Mouse (Mus musculus) midbrain, embryonic 15.5 days (tissue): ENCODE measurements around the gene Babam1. TPM values are rescaled to one million over a fixed set of nuclear protein-coding genes. Genes with fewer than 3 reads are reported as not detected.

Experiments used
- ATAC-seq: fragments of 200-750 bp; cut with Nextera tagmentation; replicated peaks from 2 replicates; pipeline ENCODE4 v1.8.0; 2017; ENCODE audit warnings: moderate TSS enrichment
- H3K27ac ChIP-seq: fragments of 300-500 bp; sonication (generic); 2 replicates; pipeline ENCODE4 v1.5.1; 2015; ENCODE audit warnings: mild to moderate bottlenecking, inconsistent platforms
- H3K27me3 ChIP-seq: fragments of 300-500 bp; sonication (generic); replicated peaks from 2 replicates; pipeline ENCODE4 v1.6.1; 2015; ENCODE audit warnings: inconsistent platforms
- H3K36me3 ChIP-seq: fragments of 300-500 bp; sonication (generic); replicated peaks from 2 replicates; pipeline ENCODE4 v1.6.1; 2015; ENCODE audit warnings: inconsistent platforms
- H3K4me1 ChIP-seq: fragments of 300-500 bp; sonication (generic); 2 replicates; pipeline ENCODE4 v1.6.1; 2015; ENCODE audit warnings: inconsistent platforms
- H3K4me2 ChIP-seq: fragments of 300-500 bp; sonication (generic); 2 replicates; pipeline ENCODE4 v1.6.1; 2015; ENCODE audit warnings: inconsistent platforms, mild to moderate bottlenecking, moderate library complexity
- H3K4me3 ChIP-seq: fragments of 300-500 bp; sonication (generic); 2 replicates; pipeline ENCODE4 v1.5.1; 2015; ENCODE audit warnings: mild to moderate bottlenecking, inconsistent platforms
- H3K9ac ChIP-seq: fragments of 300-500 bp; sonication (generic); 2 replicates; pipeline ENCODE4 v1.6.1; 2015; ENCODE audit warnings: mild to moderate bottlenecking, inconsistent platforms
- H3K9me3 ChIP-seq: fragments of 300-500 bp; sonication (generic); 2 replicates; pipeline ENCODE4 v1.6.1; 2016; ENCODE audit warnings: inconsistent platforms
- whole genome bisulfite sequencing: fragments of 180-500 bp; shearing (Covaris S2); methylation state at CpG from one replicate; pipeline ENCODE4 v1.1.7; 2015; ENCODE audit warnings: mixed read lengths; 5-methylcytosine and 5-hydroxymethylcytosine counted together
- polyA plus RNA-seq: library from polyadenylated mRNA; unstranded; fragments of >200 nt; fragmentation: Nextera tagmentation; extraction: Ambion mirVana; gene quantifications from 2 replicates; pipeline ENCODE4 v1.2.1, GENCODE M21; 2015

Babam1 gene
- polyA plus RNA-seq, 1 experiment from 2014 or later, result 101 TPM

- Histone ChIP-seq H3K9me3 (no peaks in the 10 kb centered on the region), H3K4me1 (no peaks in the 10 kb centered on the region), H3K4me3 (no peak overlapping the region), H3K36me3 (no peaks in the 10 kb centered on the region), H3K27ac (no peak overlapping the region), H3K9ac (no peak overlapping the region), H3K4me2 (no peak overlapping the region), H3K27me3 (0 out of 2 replicates have a peak, but pooled peaks cover 2% of the 10 kb centered on the region)
- WGBS, result 2% methylated on average over 7 of the region's 7 CpGs
- ATAC-seq, result peak; percentile 42; the same call in 1 of the 2 replicates
Observed at GRCm38 (mm10) chr8:71441404-71441803, 44.7 kb downstream of the Babam1 start.

- H3K9me3 ChIP-seq, result no peaks in the 10 kb centered on the region
- no peaks in the 10 kb centered on the region for H3K4me1 ChIP-seq
- WGBS, result 85% methylated on average over 7 of the region's 7 CpGs
- no peaks in the 10 kb centered on the region for H3K36me3 ChIP-seq
- H3K27me3 ChIP-seq, result 0 out of 2 replicates have a peak, but pooled peaks cover 2% of the 10 kb centered on the region
- H3K27ac ChIP-seq, result no peak overlapping the region
- no peak for ATAC-seq
- H3K4me3 ChIP-seq, result no peak overlapping the region
- no peak overlapping the region for H3K9ac ChIP-seq
- H3K4me2 ChIP-seq, result no peak overlapping the region
Observed at GRCm38 (mm10) chr8:71445096-71445495, 48.4 kb downstream of the Babam1 start.

- no peaks in the 10 kb centered on the region for H3K27me3 ChIP-seq
Observed at GRCm38 (mm10) chr8:71451337-71451736, 54.7 kb downstream of the Babam1 start.

GRCm38 (mm10) chr8:71451777-71452176, 55.1 kb downstream of the Babam1 start:
- Histone ChIP-seq H3K27ac (no peak overlapping the region), H3K36me3 (0 out of 2 replicates have a peak, but pooled peaks cover 3% of the 10 kb centered on the region), H3K4me3 (no peak overlapping the region), H3K27me3 (no peaks in the 10 kb centered on the region), H3K4me2 (no peak overlapping the region), H3K9me3 (no peaks in the 10 kb centered on the region), H3K9ac (no peak overlapping the region), H3K4me1 (no peaks in the 10 kb centered on the region)
- 62% methylated on average over 11 of the region's 11 CpGs for WGBS
- ATAC-seq, result no peak

More at GRCm38 (mm10) chr8:71451337-71451736, 54.7 kb downstream of the Babam1 start:
- no peaks in the 10 kb centered on the region for H3K36me3 ChIP-seq
- H3K27ac ChIP-seq, result no peak overlapping the region
- H3K4me1 ChIP-seq, result no peaks in the 10 kb centered on the region
- H3K9me3 ChIP-seq, result no peaks in the 10 kb centered on the region
- no peak for ATAC-seq
- H3K4me3 ChIP-seq, result no peak overlapping the region
- WGBS, result 68% methylated on average over 4 of the region's 4 CpGs
- no peak overlapping the region for H3K4me2 ChIP-seq
- no peak overlapping the region for H3K9ac ChIP-seq

- H3K9ac ChIP-seq, result no peak overlapping the region
- 0 out of 2 replicates have a peak, but pooled peaks cover 10% of the 10 kb centered on the region for H3K36me3 ChIP-seq
- H3K27me3 ChIP-seq, result no peaks in the 10 kb centered on the region
- H3K27ac ChIP-seq, result no peak overlapping the region
- H3K4me1 ChIP-seq, result no peaks in the 10 kb centered on the region
- WGBS, result 82% methylated on average over 2 of the region's 2 CpGs
- H3K4me3 ChIP-seq, result no peak overlapping the region
- no peak for ATAC-seq
- H3K4me2 ChIP-seq, result no peak overlapping the region
- no peaks in the 10 kb centered on the region for H3K9me3 ChIP-seq
Observed at GRCm38 (mm10) chr8:71452669-71453068, 56.0 kb downstream of the Babam1 start.

Other genes with a start within 250 kb of the Babam1 start
- 18.7 and 20.2 TPM in 2 replicates for gene Myo9b, start 124.1 kb upstream of the Babam1 start, polyA plus RNA-seq
- 64.2 and 65.3 TPM in 2 replicates for gene Haus8, start 123.9 kb upstream of the Babam1 start, polyA plus RNA-seq
- gene Use1, start 30.0 kb upstream of the Babam1 start, polyA plus RNA-seq, result 117 and 119 TPM in 2 replicates
- 6.5 and 6.8 TPM in 2 replicates for gene Ocel1, start 25.6 kb upstream of the Babam1 start, polyA plus RNA-seq
- 25.0 and 28.7 TPM in 2 replicates for gene Nr2f6, start 14.9 kb upstream of the Babam1 start, polyA plus RNA-seq
- 7.4 and 7.7 TPM in 2 replicates for gene Ushbp1, start 1.1 kb upstream of the Babam1 start, polyA plus RNA-seq
- 6.5 and 6.7 TPM in 2 replicates for gene Ankle1, start 9.1 kb downstream of the Babam1 start, polyA plus RNA-seq
- gene Abhd8, start 66.8 kb downstream of the Babam1 start, polyA plus RNA-seq, result 188 and 206 TPM in 2 replicates
- 173 and 174 TPM in 2 replicates for gene Mrpl34, start 68.1 kb downstream of the Babam1 start, polyA plus RNA-seq
- 240 and 242 TPM in 2 replicates for gene Dda1, start 72.3 kb downstream of the Babam1 start, polyA plus RNA-seq
- gene Ano8, start 89.1 kb downstream of the Babam1 start, polyA plus RNA-seq, result 9.6 and 10.9 TPM in 2 replicates
- 12.0 and 13.9 TPM in 2 replicates for gene Gtpbp3, start 91.2 kb downstream of the Babam1 start, polyA plus RNA-seq
- 5.2 and 5.6 TPM in 2 replicates for gene Plvap, start 114.9 kb downstream of the Babam1 start, polyA plus RNA-seq
- gene Ccdc194, start 128.8 kb downstream of the Babam1 start, polyA plus RNA-seq, result 0.09 and 0.15 TPM in 2 replicates
- 11.5 and 18.0 TPM in 2 replicates for gene Bst2, start 140.6 kb downstream of the Babam1 start, polyA plus RNA-seq
- gene Mvb12a, start 146.1 kb downstream of the Babam1 start, polyA plus RNA-seq, result 61.6 and 62.2 TPM in 2 replicates
- 0.13 TPM in 1 of 2 replicates, not detected in the other for gene Tmem221, start 162.0 kb downstream of the Babam1 start, polyA plus RNA-seq
- 0.08 TPM in 1 of 2 replicates, not detected in the other for gene Nxnl1, start 169.7 kb downstream of the Babam1 start, polyA plus RNA-seq
- gene Slc27a1, start 172.0 kb downstream of the Babam1 start, polyA plus RNA-seq, result 66.9 and 67.4 TPM in 2 replicates
- 217 and 221 TPM in 2 replicates for gene Pgls, start 195.3 kb downstream of the Babam1 start, polyA plus RNA-seq
- 9.3 and 9.4 TPM in 2 replicates for gene Fam129c, start 200.8 kb downstream of the Babam1 start, polyA plus RNA-seq
- gene Colgalt1, start 214.1 kb downstream of the Babam1 start, polyA plus RNA-seq, result 70.5 and 74.5 TPM in 2 replicates